Mouse (Mus musculus): Measurements from ENCODE around the gene Usp42. TPM values are rescaled to one million over a fixed set of nuclear protein-coding genes. Genes with fewer than 3 reads are reported as not detected.

Usp42 gene
- total RNA-seq, 2 experiments from 2014 or later = 15.7 to 18.7 TPM

GRCm38 (mm10) chr5:143696323-143696722 lies 35.8 kb downstream of the Usp42 start:
- ATAC-seq (replicated peaks; ENCODE audit: low FRiP score, low TSS enrichment, poor library complexity, severe bottlenecking) = peak; percentile 31

GRCm38 (mm10) chr5:143690926-143691325 lies 41.2 kb downstream of the Usp42 start:
- ATAC-seq (replicated peaks; ENCODE audit: low FRiP score, low TSS enrichment, poor library complexity, severe bottlenecking) = no peak

GRCm38 (mm10) chr5:143690392-143690791 lies 41.7 kb downstream of the Usp42 start:
- no peak for ATAC-seq (replicated peaks; ENCODE audit: low FRiP score, low TSS enrichment, poor library complexity, severe bottlenecking)

GRCm38 (mm10) chr5:143687589-143687988 lies 44.5 kb downstream of the Usp42 start:
- no peak for ATAC-seq (replicated peaks; ENCODE audit: low FRiP score, low TSS enrichment, poor library complexity, severe bottlenecking)

GRCm38 (mm10) chr5:143686456-143686855 lies 45.6 kb downstream of the Usp42 start:
- no peak for ATAC-seq (replicated peaks; ENCODE audit: low FRiP score, low TSS enrichment, poor library complexity, severe bottlenecking)

GRCm38 (mm10) chr5:143684911-143685390 lies 47.1 kb downstream of the Usp42 start:
- ATAC-seq (replicated peaks; ENCODE audit: low FRiP score, low TSS enrichment, poor library complexity, severe bottlenecking) = no peak

- ATAC-seq (replicated peaks; ENCODE audit: low FRiP score, low TSS enrichment, poor library complexity, severe bottlenecking) = no peak
Observed at GRCm38 (mm10) chr5:143683696-143684095, 48.4 kb downstream of the Usp42 start.

GRCm38 (mm10) chr5:143679654-143680053 lies 52.4 kb downstream of the Usp42 start:
- ATAC-seq (replicated peaks; ENCODE audit: low FRiP score, low TSS enrichment, poor library complexity, severe bottlenecking) = peak; percentile 5; the same call in 1 of the 2 replicates

GRCm38 (mm10) chr5:143678634-143679271 lies 53.3 kb downstream of the Usp42 start:
- ATAC-seq (replicated peaks; ENCODE audit: low FRiP score, low TSS enrichment, poor library complexity, severe bottlenecking) = peak; percentile 75

- ATAC-seq (replicated peaks; ENCODE audit: low FRiP score, low TSS enrichment, poor library complexity, severe bottlenecking) = 0 out of 2 replicates have a peak, but pooled peaks have one; percentile 3
Observed at GRCm38 (mm10) chr5:143677363-143677762, 54.7 kb downstream of the Usp42 start.

- ATAC-seq (replicated peaks; ENCODE audit: low FRiP score, low TSS enrichment, poor library complexity, severe bottlenecking) = no peak
Observed at GRCm38 (mm10) chr5:143676218-143676985, 55.7 kb downstream of the Usp42 start.

GRCm38 (mm10) chr5:143674576-143674975 lies 57.5 kb downstream of the Usp42 start:
- ATAC-seq (replicated peaks; ENCODE audit: low FRiP score, low TSS enrichment, poor library complexity, severe bottlenecking) = no peak

GRCm38 (mm10) chr5:143670740-143671415 lies 61.2 kb downstream of the Usp42 start:
- no peak for ATAC-seq (replicated peaks; ENCODE audit: low FRiP score, low TSS enrichment, poor library complexity, severe bottlenecking)

- 0 out of 2 replicates have a peak, but pooled peaks have one; percentile 2 for ATAC-seq (replicated peaks; ENCODE audit: low FRiP score, low TSS enrichment, poor library complexity, severe bottlenecking)
Observed at GRCm38 (mm10) chr5:143669839-143670238, 62.2 kb downstream of the Usp42 start.

GRCm38 (mm10) chr5:143669393-143669792 lies 62.7 kb downstream of the Usp42 start:
- 0 out of 2 replicates have a peak, but pooled peaks have one; percentile 6 for ATAC-seq (replicated peaks; ENCODE audit: low FRiP score, low TSS enrichment, poor library complexity, severe bottlenecking)

- ATAC-seq (replicated peaks; ENCODE audit: low FRiP score, low TSS enrichment, poor library complexity, severe bottlenecking) = no peak
Observed at GRCm38 (mm10) chr5:143668884-143669283, 63.2 kb downstream of the Usp42 start.

GRCm38 (mm10) chr5:143666015-143666414 lies 66.1 kb downstream of the Usp42 start:
- ATAC-seq (replicated peaks; ENCODE audit: low FRiP score, low TSS enrichment, poor library complexity, severe bottlenecking) = peak; percentile 90

- ATAC-seq (replicated peaks; ENCODE audit: low FRiP score, low TSS enrichment, poor library complexity, severe bottlenecking) = no peak
Observed at GRCm38 (mm10) chr5:143665561-143665960, 66.5 kb downstream of the Usp42 start.

GRCm38 (mm10) chr5:143663074-143663687 lies 68.9 kb downstream of the Usp42 start:
- ATAC-seq (replicated peaks; ENCODE audit: low FRiP score, low TSS enrichment, poor library complexity, severe bottlenecking) = no peak

Measured in megakaryocyte-erythroid progenitor cell, adult 5-6 weeks (primary cell).